Mouse (Mus musculus): ENCODE results near the gene Shank2. TPM values are rescaled to one million over a fixed set of nuclear protein-coding genes. Genes with fewer than 3 reads are reported as not detected.

Shank2 gene
- polyA plus RNA-seq, 1 experiment from 2014 or later = 1.2 TPM

DNA sequence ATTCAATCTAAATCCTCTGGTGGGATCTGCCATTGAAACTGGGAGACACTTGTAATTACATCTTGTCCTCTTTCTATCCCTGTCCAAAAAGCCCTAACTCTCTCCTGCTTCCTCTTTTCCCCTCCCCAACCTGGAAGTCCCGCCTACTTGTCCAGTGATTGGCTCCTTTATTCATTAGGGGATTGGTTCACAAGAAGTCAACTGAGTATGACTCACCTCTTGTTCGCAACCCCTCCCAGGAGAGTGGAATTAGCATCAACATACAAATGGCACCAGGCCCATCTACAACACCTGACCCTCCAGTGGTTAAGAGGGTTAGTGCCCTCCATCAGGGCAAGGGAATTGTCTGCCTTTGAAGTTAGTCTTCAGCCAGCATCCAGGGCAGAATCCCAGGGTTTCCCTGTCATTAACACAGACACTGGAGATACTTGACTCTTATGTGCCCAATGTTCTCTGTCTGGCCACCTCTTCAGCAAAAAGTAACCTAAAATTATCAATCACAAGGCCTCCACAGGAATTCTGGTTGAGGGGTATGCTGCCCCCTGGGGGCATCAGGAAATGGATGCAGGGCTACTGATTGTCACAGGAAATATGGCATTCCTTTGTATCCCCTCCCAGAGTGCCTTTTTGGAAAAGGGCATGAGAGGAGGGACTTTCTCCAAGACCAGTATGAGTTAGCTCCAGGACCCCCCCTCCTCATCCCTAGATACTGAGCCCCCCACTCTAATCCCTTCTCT is 247.1 kb downstream of the Shank2 start:
- no peak overlapping the region for H3K4me2 ChIP-seq (replicated peaks; ENCODE audit: low read depth, low read length)
- 42% methylated on average over 2 of the region's 2 CpGs for WGBS
- H3K9me3 ChIP-seq (ENCODE audit: control insufficient read depth, low read depth, low read length) = no peaks in the 10 kb centered on the region
- H3K27ac ChIP-seq (ENCODE audit: low read length) = no peak overlapping the region
- ATAC-seq (ENCODE audit: insufficient number of reproducible peaks, insufficient read depth, low FRiP score, low read depth) = no peak
- no peak overlapping the region for H3K4me3 ChIP-seq (ENCODE audit: low read depth, low read length)
- no peaks in the 10 kb centered on the region for H3K4me1 ChIP-seq (ENCODE audit: control insufficient read depth, insufficient read depth, low read length)
- H3K9ac ChIP-seq (replicated peaks; ENCODE audit: low read depth, low read length) = no peak overlapping the region
- H3K27me3 ChIP-seq (ENCODE audit: control insufficient read depth, insufficient read depth, low read length) = no peaks in the 10 kb centered on the region
- no peaks in the 10 kb centered on the region for H3K36me3 ChIP-seq (ENCODE audit: control insufficient read depth, insufficient read depth, low read length)

DNA sequence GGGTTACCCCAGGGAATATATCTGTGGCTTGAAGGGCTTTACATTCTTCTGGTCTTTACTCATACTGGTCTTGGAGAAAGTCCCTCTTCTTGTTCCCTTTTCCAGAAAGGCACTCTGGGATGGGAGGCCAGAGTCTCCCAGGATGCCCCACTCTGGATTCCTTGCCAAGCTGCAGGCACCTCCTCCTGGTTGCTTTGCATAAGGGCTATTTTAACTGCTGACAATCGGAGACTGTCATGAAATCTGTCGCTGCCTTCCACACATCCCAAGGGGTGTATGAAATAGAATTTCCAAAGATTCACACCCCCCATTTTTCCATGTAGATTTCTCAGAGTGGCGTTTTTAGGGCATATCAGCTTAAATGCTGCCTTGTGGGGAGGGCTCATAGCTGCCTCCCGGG is 249.1 kb downstream of the Shank2 start:
- H3K4me1 ChIP-seq (ENCODE audit: control insufficient read depth, insufficient read depth, low read length) = no peaks in the 10 kb centered on the region
- H3K4me2 ChIP-seq (replicated peaks; ENCODE audit: low read depth, low read length) = no peak overlapping the region
- no peaks in the 10 kb centered on the region for H3K9me3 ChIP-seq (ENCODE audit: control insufficient read depth, low read depth, low read length)
- no peak overlapping the region for H3K4me3 ChIP-seq (ENCODE audit: low read depth, low read length)
- no peaks in the 10 kb centered on the region for H3K36me3 ChIP-seq (ENCODE audit: control insufficient read depth, insufficient read depth, low read length)
- WGBS = 78% methylated on average over 4 of the region's 4 CpGs
- no peak overlapping the region for H3K9ac ChIP-seq (replicated peaks; ENCODE audit: low read depth, low read length)
- H3K27me3 ChIP-seq (ENCODE audit: control insufficient read depth, insufficient read depth, low read length) = no peaks in the 10 kb centered on the region
- no peak for ATAC-seq (ENCODE audit: insufficient number of reproducible peaks, insufficient read depth, low FRiP score, low read depth)
- no peak overlapping the region for H3K27ac ChIP-seq (ENCODE audit: low read length)

DNA sequence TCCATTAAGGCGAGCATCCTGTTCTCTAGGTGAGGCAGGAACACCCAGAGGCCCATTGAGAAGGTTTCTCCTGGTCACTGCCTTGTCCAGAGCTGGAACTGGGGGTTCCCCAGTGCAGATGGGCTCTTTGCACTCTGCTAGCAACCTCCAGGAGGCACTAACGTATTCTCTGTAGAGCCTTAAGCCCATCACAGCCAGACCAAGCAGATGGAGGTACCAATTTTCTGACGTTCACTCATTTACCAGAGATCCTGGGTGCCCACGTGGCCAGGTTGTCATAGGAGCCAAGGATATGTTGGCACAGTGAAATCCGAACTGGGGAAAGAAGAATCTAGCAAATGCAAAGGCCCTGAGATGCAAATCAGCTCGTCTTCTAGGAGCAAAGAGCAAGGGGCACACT is 249.5 kb downstream of the Shank2 start:
- no peaks in the 10 kb centered on the region for H3K4me1 ChIP-seq (ENCODE audit: control insufficient read depth, insufficient read depth, low read length)
- H3K9me3 ChIP-seq (ENCODE audit: control insufficient read depth, low read depth, low read length) = no peaks in the 10 kb centered on the region
- H3K4me3 ChIP-seq (ENCODE audit: low read depth, low read length) = no peak overlapping the region
- H3K27ac ChIP-seq (ENCODE audit: low read length) = no peak overlapping the region
- no peak overlapping the region for H3K9ac ChIP-seq (replicated peaks; ENCODE audit: low read depth, low read length)
- H3K36me3 ChIP-seq (ENCODE audit: control insufficient read depth, insufficient read depth, low read length) = no peaks in the 10 kb centered on the region
- 54% methylated on average over 6 of the region's 6 CpGs for WGBS
- no peaks in the 10 kb centered on the region for H3K27me3 ChIP-seq (ENCODE audit: control insufficient read depth, insufficient read depth, low read length)
- ATAC-seq (ENCODE audit: insufficient number of reproducible peaks, insufficient read depth, low FRiP score, low read depth) = no peak
- no peak overlapping the region for H3K4me2 ChIP-seq (replicated peaks; ENCODE audit: low read depth, low read length)

DNA sequence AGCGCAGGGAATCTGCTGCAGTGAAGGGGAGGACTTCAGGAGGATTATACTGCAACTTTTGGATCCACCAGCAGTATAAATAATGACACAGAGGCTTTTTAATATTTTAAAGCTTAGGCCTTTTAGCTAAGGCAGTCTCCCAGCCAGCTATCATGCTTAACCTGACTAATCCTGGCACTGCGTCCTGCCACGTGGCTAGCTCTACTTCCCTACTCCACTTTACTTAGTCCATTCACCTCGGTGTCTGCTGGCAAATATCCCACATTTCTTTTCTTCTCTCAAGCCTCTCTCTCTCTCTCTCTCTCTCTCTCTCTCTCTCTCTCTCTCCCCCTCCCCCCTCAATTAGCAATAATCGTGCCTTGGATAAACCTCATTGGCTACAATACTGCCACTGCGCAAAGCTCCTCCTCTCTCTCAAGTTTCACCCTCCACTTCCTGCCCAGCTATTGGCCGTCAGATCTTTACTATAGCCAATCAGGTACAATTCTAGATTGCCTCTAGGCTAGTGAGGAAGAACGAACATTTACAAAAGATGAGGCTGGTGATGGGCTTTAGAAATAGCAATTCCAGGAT is 253.0 kb downstream of the Shank2 start:
- H3K9me3 ChIP-seq (ENCODE audit: control insufficient read depth, low read depth, low read length) = no peaks in the 10 kb centered on the region
- no peak overlapping the region for H3K27ac ChIP-seq (ENCODE audit: low read length)
- no peaks in the 10 kb centered on the region for H3K27me3 ChIP-seq (ENCODE audit: control insufficient read depth, insufficient read depth, low read length)
- no peak overlapping the region for H3K4me3 ChIP-seq (ENCODE audit: low read depth, low read length)
- H3K4me2 ChIP-seq (replicated peaks; ENCODE audit: low read depth, low read length) = no peak overlapping the region
- H3K9ac ChIP-seq (replicated peaks; ENCODE audit: low read depth, low read length) = no peak overlapping the region
- H3K4me1 ChIP-seq (ENCODE audit: control insufficient read depth, insufficient read depth, low read length) = no peaks in the 10 kb centered on the region
- no peak for ATAC-seq (ENCODE audit: insufficient number of reproducible peaks, insufficient read depth, low FRiP score, low read depth)
- 27% methylated on average over 8 of the region's 8 CpGs for WGBS
- H3K36me3 ChIP-seq (ENCODE audit: control insufficient read depth, insufficient read depth, low read length) = no peaks in the 10 kb centered on the region

DNA sequence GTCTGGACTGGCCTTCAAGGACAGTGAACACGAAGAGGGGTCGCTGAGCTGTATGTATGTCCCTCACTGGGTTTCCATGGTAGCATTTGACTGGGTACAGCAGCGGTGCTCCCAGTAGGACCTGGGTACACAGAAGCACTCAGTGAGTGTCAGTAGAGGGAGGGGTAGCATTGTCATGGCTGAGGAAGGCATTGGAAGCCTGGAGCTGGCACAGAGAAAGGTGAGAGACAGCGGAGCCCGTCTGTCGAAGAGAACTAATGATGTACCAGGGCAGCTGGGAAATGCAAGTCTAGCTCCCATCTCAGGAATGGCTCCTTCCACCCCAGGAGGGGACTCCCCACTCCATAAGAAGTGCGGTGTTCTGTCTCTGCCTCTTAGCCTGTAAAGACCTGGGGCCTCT is 256.1 kb downstream of the Shank2 start:
- WGBS = 54% methylated on average over 7 of the region's 7 CpGs
- no peak for ATAC-seq (ENCODE audit: insufficient number of reproducible peaks, insufficient read depth, low FRiP score, low read depth)
- Histone ChIP-seq H3K27ac (ENCODE audit: low read length) (no peak overlapping the region), H3K27me3 (ENCODE audit: control insufficient read depth, insufficient read depth, low read length) (no peaks in the 10 kb centered on the region), H3K4me1 (ENCODE audit: control insufficient read depth, insufficient read depth, low read length) (no peaks in the 10 kb centered on the region), H3K4me3 (ENCODE audit: low read depth, low read length) (no peak overlapping the region), H3K9me3 (ENCODE audit: control insufficient read depth, low read depth, low read length) (no peaks in the 10 kb centered on the region), H3K36me3 (ENCODE audit: control insufficient read depth, insufficient read depth, low read length) (no peaks in the 10 kb centered on the region), H3K9ac (replicated peaks; ENCODE audit: low read depth, low read length) (no peak overlapping the region), H3K4me2 (replicated peaks; ENCODE audit: low read depth, low read length) (no peak overlapping the region)

DNA sequence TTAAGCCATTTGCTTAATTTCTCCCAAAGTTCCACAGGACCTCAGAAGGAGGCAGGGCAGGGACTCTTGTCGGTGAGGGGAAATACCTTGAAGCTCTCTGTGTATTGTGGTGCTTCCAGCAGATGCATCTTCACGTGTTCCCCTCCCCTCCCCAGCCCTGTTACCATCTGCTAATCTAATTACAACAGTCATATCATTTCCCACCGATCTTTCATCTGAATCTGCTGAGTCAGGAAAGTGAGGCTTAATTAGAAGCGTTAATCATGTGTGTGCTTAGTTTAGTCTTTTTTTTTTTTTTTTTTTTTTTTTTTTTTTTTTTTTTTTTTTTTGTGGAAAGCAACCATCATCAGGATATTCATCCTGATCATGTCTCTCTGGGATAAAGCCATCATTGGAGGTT is 256.6 kb downstream of the Shank2 start:
- Histone ChIP-seq H3K4me1 (ENCODE audit: control insufficient read depth, insufficient read depth, low read length) (no peaks in the 10 kb centered on the region), H3K9me3 (ENCODE audit: control insufficient read depth, low read depth, low read length) (no peaks in the 10 kb centered on the region), H3K9ac (replicated peaks; ENCODE audit: low read depth, low read length) (no peak overlapping the region), H3K4me3 (ENCODE audit: low read depth, low read length) (no peak overlapping the region), H3K27ac (ENCODE audit: low read length) (no peak overlapping the region), H3K36me3 (ENCODE audit: control insufficient read depth, insufficient read depth, low read length) (no peaks in the 10 kb centered on the region), H3K27me3 (ENCODE audit: control insufficient read depth, insufficient read depth, low read length) (no peaks in the 10 kb centered on the region), H3K4me2 (replicated peaks; ENCODE audit: low read depth, low read length) (no peak overlapping the region)
- ATAC-seq (ENCODE audit: insufficient number of reproducible peaks, insufficient read depth, low FRiP score, low read depth) = no peak
- 54% methylated on average over 4 of the region's 4 CpGs for WGBS

DNA sequence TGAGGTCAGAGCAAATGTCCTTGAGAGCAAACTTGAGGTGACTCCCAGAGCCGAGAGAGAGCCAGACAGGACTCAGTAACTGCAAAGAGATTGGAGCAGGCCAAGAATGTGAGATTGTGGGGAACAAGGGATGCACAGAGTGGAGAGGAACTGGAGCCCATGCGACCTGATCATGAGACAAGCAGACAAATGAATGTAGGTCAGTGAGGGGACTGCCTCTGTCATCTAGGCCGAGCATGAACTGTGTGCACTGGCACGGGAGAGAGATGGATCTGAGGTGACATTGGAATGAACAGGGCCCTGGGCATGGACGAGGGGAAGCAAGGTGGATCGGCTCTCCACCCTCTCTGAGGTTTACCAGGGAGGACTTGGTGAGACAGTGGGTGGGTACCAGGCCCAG is 260.9 kb downstream of the Shank2 start:
- Histone ChIP-seq H3K9ac (replicated peaks; ENCODE audit: low read depth, low read length) (no peak overlapping the region), H3K27ac (ENCODE audit: low read length) (no peak overlapping the region), H3K4me2 (replicated peaks; ENCODE audit: low read depth, low read length) (no peak overlapping the region), H3K4me3 (ENCODE audit: low read depth, low read length) (no peak overlapping the region), H3K9me3 (ENCODE audit: control insufficient read depth, low read depth, low read length) (no peaks in the 10 kb centered on the region), H3K27me3 (ENCODE audit: control insufficient read depth, insufficient read depth, low read length) (no peaks in the 10 kb centered on the region), H3K36me3 (ENCODE audit: control insufficient read depth, insufficient read depth, low read length) (no peaks in the 10 kb centered on the region), H3K4me1 (ENCODE audit: control insufficient read depth, insufficient read depth, low read length) (no peaks in the 10 kb centered on the region)
- ATAC-seq (ENCODE audit: insufficient number of reproducible peaks, insufficient read depth, low FRiP score, low read depth) = no peak
- 61% methylated on average over 6 of the region's 6 CpGs for WGBS

DNA sequence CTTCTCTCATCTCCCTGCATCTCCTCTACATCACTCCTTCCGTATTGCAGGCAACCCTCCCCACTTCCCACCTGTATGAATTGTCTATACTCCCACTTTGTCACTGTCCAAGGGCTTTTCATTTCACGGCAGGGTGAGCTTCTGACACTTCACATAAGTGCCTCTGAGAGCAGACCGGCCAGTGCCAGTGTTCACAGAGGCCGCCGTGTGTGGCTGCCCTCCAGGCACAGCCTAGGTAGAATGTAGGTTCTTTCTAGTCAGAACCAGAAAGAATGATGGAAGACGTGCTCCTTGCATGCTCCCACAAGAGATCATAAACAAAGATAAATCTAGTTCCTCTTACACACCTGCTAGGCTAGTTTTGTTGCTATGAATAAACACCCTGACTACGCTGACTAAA is 265.0 kb downstream of the Shank2 start:
- no peak overlapping the region for H3K9ac ChIP-seq (replicated peaks; ENCODE audit: low read depth, low read length)
- H3K9me3 ChIP-seq (ENCODE audit: control insufficient read depth, low read depth, low read length) = no peaks in the 10 kb centered on the region
- no peak overlapping the region for H3K27ac ChIP-seq (ENCODE audit: low read length)
- H3K4me3 ChIP-seq (ENCODE audit: low read depth, low read length) = no peak overlapping the region
- no peak for ATAC-seq (ENCODE audit: insufficient number of reproducible peaks, insufficient read depth, low FRiP score, low read depth)
- no peaks in the 10 kb centered on the region for H3K27me3 ChIP-seq (ENCODE audit: control insufficient read depth, insufficient read depth, low read length)
- WGBS = 49% methylated on average over 7 of the region's 7 CpGs
- H3K36me3 ChIP-seq (ENCODE audit: control insufficient read depth, insufficient read depth, low read length) = no peaks in the 10 kb centered on the region
- H3K4me1 ChIP-seq (ENCODE audit: control insufficient read depth, insufficient read depth, low read length) = no peaks in the 10 kb centered on the region
- H3K4me2 ChIP-seq (replicated peaks; ENCODE audit: low read depth, low read length) = no peak overlapping the region

DNA sequence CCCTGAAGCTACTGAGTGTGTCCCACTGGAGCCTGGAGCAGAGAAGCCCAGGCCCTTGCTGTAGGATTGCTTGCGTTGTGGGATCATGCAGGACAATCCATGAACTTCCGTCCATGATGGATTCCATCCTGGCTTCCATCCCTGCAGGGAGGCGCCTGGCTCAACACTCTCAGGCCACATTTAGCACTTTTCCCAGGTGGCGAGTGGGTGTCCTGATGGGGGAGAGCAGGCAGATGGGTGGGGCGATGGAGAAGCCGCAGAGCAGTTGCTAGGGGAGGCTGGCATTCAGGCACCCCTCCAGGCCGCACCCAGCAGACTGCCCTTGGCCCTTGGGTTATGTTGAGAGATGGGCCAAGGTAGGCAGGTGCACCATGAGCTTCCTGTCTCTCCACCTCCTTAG is 266.6 kb downstream of the Shank2 start:
- no peak overlapping the region for H3K4me3 ChIP-seq (ENCODE audit: low read depth, low read length)
- whole genome bisulfite sequencing = 60% methylated on average over 7 of the region's 7 CpGs
- no peak overlapping the region for H3K27ac ChIP-seq (ENCODE audit: low read length)
- no peaks in the 10 kb centered on the region for H3K36me3 ChIP-seq (ENCODE audit: control insufficient read depth, insufficient read depth, low read length)
- no peak overlapping the region for H3K9ac ChIP-seq (replicated peaks; ENCODE audit: low read depth, low read length)
- H3K27me3 ChIP-seq (ENCODE audit: control insufficient read depth, insufficient read depth, low read length) = no peaks in the 10 kb centered on the region
- no peaks in the 10 kb centered on the region for H3K4me1 ChIP-seq (ENCODE audit: control insufficient read depth, insufficient read depth, low read length)
- no peak for ATAC-seq (ENCODE audit: insufficient number of reproducible peaks, insufficient read depth, low FRiP score, low read depth)
- H3K9me3 ChIP-seq (ENCODE audit: control insufficient read depth, low read depth, low read length) = no peaks in the 10 kb centered on the region
- no peak overlapping the region for H3K4me2 ChIP-seq (replicated peaks; ENCODE audit: low read depth, low read length)

Measured in stomach, embryonic 14.5 days (tissue).